Mouse (Mus musculus): ENCODE data around the gene Bcar1.

Bcar1 gene

DNA sequence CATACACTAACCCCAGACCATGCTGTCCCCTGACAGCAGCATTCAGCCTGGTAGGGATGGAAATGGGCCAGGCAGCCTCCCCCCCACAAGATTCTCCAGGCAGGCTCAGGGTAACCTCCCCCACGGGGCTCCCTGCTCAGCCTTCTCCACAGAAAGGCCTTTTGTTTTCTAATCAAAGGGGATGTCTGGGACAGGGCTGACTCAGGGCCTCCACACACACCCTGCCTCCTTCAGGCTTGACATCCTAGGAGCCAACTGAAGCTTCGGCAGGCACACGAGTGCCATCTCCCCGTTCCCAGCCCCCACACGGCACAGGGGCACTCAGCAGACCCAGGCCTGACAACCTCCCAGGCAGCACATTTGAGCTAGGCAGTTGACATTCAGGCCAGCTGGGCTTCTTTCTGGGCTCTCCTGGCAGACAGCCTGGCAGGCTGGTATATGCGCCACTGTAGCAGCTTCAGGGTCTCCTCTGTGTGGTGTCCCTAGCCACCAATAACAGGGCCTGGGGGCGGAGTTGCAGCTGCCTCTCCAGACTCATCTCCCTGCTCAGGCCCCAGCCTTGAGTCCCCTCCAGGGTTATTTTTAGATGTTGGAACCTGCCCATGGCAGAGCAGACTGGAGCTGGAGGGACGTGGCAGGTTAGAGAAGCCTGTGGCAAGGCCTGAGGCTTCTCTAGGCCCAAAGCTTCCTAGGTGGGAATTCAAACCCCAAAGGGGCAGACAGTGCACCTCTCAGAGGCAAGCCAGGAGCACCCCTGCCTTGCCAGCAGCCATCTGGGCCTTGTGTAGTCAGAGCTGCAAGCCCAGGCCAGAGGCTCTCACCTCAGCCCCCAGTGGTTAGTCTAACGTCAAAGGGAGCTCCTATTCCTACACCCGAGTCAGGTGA is 26.8 kb downstream of the Bcar1 start:
- DNase-seq (ENCODE audit: low spot score in 2 of 2) = peak; percentile 73 to 77

DNA sequence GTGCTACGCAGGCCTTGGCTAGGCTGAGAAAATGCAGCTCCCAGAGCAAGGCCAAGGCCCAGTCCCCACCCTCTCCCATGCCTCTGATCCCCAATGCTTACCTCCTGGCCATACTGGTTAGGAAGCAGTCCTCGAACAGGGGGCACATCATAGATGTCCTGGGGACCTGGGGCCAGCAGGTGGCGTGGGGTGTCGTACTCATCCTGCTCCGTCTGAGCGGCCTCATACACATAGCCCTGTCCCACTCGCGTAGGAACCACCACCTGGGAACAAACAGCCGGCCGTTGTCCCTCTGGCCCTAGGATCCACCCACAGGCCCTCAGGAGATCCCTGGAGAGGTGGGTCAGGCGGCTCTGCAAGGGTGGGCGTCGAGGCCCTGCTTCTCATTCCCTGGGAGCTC is 28.1 kb downstream of the Bcar1 start:
- no peak for DNase-seq (ENCODE audit: low spot score in 2 of 2)

DNA sequence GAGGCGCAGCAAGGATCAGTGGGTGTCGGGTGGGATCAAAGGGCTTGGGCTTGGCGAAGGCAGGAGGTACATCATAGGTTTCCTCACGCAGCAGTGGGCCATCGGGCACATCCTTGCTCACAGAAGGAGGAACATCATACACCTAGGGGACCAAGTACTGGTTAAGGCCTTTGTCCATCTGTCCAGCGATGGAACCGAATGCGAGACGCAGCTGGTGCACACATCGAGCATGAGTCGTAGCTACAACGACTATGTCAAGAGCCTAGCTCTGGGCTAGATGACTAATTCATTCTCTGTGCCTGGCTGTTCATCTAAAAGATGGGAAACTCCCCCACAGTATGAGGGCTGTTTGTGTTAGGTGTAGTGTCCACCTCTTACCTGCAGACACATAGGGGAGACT is 29.3 kb downstream of the Bcar1 start:
- DNase-seq (ENCODE audit: low spot score in 2 of 2) = no peak

DNA sequence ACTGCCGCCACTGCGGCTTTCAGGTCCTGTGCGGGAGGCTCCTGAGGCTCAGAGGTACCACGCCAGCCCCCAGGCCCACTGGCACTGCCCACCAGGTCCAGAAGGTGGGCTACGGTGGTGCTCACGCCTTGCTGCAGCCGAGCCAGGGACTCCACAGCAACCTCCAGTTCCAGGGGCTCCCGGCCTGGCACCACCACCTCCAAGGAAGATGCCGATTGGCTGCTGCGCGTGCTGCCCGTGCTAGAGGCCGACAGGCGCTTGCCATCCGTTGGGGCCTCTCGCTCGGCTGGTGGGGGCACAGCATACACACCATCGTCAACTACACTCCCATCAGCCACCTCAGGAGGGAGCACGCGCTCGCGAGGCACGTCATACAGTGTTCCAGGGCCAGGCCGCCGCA is 29.8 kb downstream of the Bcar1 start:
- no peak for DNase-seq (ENCODE audit: low spot score in 2 of 2)

DNA sequence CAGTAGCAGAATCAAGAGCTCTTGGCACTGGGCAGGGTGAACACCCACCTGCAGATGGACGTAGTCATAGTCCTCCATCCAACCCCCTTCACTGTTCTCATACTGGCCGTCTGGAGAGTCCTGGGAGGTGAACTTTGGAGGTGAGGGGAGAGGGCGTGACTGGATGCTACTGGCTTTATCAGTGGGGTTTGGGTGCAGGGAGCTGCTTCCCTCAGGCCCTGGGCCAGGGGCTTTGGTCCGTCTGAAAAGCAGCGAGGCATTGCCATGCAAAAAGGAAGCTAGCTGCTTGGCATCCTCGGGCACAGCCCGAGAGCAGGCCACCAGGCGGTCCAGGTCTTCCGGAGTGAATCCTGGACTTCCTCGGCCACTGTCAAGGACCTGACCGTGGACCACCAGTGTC is 30.3 kb downstream of the Bcar1 start:
- DNase-seq (ENCODE audit: low spot score in 2 of 2) = no peak

DNA sequence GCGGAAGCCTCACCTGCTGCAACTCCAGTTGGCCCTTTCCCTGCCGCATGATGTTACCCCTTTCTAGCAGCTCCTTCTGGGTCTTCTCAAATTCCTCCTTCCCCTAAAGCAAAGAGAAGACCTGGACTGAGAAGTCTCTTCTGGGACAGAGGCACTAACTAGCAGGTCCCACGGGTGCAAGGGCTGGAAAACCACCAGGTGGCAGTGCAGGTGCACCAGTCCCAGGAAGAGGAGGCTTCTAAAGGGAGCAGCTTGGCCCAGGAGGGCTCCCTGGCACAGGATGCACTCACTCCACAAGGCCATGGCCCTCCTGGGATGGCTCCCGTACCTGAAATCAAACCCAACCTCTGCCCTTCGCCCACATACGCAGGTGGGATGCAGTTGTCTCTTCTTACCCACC is 31.0 kb downstream of the Bcar1 start:
- DNase-seq (ENCODE audit: low spot score in 2 of 2) = no peak

DNA sequence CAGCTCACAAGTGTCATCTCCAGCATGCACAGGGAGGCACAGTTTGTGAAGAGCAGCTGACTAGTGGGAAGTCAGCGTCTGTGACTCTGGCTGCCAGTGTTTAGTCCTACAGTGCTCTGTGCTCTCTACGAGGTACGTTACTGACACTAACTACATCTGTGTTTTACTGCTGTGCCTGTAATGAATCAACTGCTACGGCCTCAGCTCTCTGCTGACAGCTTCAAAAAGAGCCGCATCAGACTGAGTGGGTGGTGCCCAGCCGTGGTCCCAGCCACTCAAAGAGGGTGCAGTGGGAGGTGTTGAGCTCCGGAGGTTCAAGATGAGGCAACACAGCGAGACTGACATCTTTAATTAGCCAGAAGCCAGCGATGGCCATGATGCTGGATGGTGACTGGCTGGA is 31.5 kb downstream of the Bcar1 start:
- DNase-seq (ENCODE audit: low spot score in 2 of 2) = no peak

DNA sequence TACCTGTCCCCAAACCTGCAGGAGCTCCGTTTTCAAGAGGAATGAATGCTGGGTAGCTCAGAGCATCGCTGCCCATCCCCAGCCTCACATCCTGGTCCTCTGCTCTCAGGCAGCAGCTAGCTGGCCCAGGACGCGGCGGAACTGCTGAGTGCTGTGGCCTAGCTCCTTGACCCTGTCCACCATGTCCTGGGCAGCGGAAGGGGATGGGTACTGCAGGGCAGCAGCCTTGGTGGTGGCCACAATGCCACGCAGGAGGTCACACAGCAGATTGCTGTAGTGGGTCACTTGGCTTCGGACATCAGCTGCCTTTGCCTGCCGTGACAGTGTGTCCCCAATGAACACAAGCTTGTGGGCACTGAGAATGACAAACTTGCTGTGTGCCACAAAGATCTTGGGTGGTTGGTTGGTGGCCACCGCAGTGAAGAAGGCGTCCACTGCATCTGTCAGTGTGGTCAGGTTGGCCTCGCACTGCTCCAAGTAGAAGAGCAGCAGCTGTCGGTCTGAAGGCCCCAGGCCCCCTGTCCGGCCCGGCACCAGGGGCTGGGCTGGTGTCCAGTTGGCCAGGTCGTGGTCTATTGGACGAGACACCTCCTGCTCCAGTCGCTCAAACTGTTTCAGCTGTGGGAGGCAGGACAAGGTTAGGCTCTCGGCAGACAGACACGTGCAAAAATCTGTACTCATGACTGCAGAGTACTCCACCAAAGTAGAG is 32.7 kb downstream of the Bcar1 start:
- DNase-seq (ENCODE audit: low spot score in 2 of 2) = no peak

DNA sequence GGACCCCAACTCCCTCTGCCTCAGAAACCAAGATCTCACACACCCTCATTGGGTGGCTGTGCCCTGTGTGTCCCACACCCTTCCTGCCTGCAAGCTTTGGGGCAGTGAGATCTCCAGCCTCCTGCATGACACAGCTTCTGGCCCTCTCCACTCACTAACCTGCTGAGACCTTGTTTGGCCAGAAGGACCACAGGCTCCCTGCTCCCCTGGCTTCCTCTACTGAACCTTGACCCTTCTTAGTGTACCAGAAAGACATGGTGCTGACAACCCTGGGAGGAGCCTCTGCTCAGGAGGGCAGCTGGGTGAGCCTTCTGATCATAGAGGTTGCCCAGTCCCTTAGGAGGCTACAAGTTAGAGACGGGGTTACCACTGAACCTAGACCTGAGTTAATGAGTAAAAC is 34.4 kb downstream of the Bcar1 start:
- no peak for DNase-seq (ENCODE audit: low spot score in 2 of 2)

DNA sequence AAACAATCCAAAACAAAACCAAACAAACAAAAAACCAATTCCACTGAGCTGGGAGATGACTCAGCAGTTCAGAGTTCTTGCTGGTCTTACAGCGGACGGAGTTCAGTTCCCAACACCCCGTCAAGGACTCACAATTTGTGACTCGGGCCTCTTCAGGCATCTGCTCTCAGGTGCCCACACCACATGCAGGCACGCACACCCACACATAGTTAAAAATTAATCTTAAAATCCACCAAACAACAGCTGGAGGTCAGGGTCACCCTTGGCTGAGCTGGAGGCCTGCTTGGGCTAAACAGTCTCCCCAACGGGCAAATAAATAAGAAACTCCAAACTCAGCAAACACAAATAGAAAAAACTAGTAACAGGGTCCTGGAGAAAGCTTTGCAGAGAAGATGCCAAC is 35.3 kb downstream of the Bcar1 start:
- no peak for DNase-seq (ENCODE audit: low spot score in 2 of 2)

DNA sequence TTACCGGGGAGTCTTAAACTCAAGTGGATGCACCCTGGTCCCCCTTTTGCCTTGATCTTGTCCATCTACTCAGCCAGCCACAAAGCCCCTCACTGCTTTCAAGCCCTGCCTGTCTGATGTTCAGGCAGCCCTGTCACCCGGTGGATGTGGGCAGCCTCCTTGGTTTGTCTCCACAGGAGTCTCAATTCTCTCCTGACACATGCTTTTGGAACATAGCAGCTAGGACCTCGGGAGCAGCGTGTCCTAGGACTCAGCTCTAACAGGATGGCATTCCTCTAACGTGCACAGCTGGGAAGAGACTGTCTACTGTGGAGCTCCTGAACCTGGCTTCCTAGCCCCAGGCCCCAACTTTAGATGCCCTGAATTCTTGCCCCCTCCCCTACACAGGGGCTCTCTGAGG is 37.9 kb downstream of the Bcar1 start:
- no peak for DNase-seq (ENCODE audit: low spot score in 2 of 2)

DNA sequence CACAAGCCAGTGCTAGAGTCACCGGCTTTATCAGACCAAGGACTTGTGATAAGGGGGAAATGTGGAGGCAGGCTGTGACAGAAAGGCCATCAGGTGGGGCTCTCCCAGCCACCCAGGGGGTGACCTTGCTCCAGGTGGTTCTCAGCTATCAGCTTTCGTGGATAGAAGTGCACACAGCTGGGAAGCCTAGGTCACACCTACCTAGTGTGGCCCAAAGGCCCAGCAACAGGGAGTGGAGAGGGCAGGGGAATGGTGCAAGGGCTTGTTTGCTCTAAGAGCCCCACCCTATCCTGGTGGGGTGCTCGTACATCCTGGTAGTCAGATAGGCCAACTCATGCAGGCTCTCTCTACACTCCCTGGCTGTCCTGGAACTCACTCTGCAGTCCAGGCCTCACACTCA is 38.4 kb downstream of the Bcar1 start:
- no peak for DNase-seq (ENCODE audit: low spot score in 2 of 2)

DNA sequence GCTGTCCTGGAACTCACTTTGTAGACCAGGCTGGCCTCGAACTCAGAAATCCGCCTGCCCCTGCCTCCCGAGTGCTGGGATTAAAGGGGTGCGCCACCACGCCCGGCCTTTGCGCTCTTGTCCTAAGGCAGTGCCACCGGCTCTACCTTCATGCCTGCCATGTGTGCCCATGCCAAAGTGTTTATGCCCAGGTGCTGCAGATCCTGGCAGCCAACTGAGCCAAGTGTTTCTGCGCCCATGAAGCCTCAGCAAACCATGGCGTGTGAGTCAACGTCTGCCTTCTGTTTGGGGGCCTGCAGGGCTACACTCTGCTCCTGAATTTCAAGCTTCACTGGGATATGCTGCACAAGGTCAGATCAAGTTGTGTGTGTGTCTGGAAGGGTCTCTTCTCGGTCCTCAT is 39.0 kb downstream of the Bcar1 start:
- no peak for DNase-seq (ENCODE audit: low spot score in 2 of 2)

DNA sequence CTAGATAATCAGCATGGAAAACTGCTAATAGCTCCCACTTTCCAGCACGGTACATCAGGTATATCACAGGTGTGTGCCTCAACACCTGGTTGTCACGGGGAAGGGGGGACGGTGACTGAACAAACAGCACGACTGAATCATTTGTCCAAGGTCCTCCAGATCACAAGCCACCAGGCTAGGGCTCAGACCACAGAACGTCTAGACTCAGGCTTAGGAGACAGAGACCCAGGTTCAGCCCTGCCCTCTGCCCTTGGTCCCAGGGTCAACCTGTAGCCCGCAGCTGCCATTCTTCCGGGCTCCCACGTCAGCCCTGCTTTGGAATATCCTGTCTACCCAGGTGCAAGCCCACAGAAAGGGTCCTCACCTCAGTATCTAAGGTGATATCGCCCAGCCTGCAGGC is 42.2 kb downstream of the Bcar1 start:
- DNase-seq (ENCODE audit: low spot score in 2 of 2) = no peak

DNA sequence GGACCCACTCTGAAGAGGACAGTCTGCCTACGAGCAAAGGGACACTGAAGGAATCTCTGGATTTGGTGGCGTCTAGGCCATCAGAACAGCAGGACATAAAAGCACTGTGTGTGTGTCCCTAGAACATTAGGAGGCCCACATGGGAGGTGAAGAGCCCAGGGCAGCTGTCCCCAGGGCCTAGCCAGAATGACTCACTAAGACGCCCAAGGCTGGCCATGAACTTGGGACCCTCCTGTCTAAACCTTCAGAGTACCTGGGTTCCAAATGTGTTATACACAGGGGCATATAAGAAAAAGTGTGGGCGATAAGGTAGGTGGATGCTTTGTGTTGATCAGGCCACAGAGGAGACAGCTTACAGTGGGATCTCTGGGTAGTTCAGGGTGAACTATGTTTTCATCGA is 42.9 kb downstream of the Bcar1 start:
- DNase-seq (ENCODE audit: low spot score in 2 of 2) = no peak

DNA sequence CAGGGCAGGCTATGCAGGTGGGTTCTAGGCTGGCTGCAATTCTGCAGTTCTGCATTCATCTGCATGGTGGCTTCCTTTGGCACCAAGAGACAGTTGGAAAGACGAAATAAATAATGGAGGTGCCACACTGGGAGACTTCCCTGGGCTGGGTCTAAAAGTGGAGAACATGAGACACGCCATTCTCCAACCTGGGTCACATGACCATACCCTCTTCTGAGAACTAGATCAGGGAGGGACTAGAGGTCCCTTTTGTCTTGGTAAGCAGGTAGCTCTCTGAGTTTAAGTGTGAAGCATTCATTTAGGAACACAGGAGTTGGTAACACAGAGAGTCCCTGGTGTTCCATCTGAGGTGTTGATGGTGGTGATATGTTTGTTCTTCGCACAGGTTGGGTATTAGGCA is 43.4 kb downstream of the Bcar1 start:
- no peak for DNase-seq (ENCODE audit: low spot score in 2 of 2)

DNA sequence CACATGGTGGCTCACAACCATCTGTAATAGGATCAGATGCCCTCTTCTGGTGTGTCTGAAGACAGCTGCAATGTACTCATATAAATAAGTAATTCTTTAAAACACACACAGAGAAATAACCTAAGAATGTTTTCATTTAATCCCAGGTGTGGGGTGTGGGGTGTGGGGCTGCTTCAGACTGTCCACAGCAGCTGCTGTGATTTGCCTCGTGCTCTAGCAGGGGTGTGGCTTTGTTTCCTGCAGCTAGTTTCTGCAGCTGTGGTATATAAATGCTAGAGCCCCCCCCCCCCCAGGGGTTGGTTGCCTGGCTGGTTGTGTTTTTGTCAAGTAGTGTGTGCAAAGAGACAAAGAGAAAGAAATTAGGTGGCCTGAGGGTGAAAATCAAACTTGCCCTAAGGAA is 44.6 kb downstream of the Bcar1 start:
- no peak for DNase-seq (ENCODE audit: low spot score in 2 of 2)

DNA sequence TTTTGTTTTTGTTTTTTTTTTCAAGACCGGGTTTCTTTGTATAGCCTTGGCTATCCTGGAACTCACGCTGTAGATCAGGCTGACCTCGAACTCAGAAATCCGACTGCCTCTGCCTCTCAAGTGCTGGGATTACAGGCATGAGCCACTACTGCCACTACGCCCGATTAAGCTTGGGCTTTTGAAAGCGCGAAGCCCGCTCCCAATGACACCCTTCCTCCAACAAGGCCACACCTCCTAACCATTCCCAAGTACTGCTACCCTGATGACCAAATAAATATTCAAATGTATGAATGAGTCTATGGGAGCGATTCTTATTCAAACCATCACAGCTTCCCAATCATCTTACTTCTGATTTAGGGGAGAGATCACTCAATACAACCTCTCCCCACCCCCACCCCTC is 46.0 kb downstream of the Bcar1 start:
- no peak for DNase-seq (ENCODE audit: low spot score in 2 of 2)

DNA sequence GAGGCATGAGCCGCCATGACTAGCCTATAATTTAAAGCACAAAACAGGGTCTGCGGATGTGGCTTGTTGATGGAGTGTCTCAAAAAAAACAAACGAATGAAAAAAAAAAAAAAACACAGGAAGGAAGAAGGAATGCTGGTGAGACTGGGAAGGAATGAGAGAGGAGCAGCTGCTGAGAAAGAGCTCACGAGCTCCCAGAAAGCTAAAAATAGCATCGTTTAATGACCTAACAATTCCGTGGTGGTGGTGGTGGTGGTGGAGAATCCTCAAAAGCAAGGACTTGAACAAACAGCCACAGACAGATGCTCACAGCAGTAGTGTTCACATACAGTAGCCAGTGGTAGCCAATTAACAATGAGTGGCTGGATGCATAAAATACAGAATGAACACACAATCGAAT is 48.2 kb downstream of the Bcar1 start:
- DNase-seq (ENCODE audit: low spot score in 2 of 2) = no peak

DNA sequence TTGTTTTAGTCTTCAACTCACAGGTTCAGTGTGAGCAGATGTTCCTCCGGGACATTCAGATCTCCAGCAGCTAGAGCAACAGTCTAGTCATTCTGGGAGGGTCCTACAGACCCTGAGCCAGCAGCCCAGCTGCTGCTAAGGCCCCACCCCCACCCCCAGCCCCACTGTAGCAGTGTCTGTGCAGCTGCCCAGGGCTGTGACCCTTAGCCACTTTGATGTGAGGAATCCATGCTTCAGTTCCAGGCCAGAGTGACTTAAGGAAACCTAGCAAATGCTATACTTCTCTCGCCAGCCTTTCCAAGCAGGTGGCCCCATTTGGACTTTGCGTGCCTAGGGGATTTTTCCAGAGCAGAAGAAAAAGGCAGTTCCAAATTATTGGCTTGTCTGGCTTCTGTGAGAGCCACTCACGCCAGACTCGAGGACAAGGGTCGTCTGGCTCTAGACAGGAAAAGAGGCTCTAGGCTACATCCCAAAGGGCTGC is 50.3 kb downstream of the Bcar1 start:
- no peak for DNase-seq (ENCODE audit: low spot score in 2 of 2)

DNA sequence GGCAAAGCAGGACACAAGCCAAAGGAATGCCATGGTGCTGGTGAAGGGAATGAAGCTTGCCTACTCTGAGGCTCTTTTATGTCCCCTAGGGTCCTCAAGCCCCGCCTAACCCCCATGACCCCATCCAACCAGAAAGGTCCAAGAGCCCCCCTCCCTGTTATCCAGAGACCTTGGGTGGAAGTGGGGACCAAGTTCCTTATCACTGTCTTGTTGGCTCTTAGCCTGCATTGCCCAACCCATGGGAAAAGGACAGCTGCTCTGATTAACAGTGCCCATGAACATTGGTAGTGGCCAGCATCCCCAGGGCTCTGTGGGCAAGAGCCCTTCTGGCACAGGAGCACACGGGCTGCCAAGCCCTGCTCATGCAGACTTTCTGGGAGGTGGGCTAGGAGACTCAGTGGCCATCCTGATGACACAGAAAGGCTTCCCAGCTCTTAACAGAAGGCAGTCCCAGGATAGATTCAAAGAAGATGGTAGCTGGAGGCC is 52.6 kb downstream of the Bcar1 start, which contains the start of gene Ctrb1:
Gene Ctrb1, minus strand, starts transcription at position 51 of the 486 bp plus-strand sequence.
- no peak for DNase-seq (ENCODE audit: low spot score in 2 of 2)

DNA sequence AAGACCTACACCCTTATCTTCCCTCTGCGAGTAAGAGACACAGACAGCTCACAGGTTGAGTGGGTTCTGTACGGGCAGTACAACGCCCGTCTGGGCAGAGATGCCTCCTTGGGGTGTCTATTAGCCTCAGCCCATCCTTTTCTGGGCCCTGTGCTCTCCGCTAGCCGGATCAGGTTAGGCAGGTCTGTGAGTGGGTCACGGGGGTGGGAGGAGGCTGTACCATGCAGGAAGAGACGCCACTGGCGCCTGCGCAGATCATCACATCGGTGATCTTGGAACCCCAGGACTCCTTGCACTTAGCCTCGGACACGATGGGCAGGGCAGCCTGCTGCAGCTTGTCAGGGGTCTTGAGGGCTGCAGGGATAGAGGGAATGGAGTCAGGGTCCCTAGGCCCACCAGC is 56.7 kb downstream of the Bcar1 start:
- no peak for DNase-seq (ENCODE audit: low spot score in 2 of 2)

DNA sequence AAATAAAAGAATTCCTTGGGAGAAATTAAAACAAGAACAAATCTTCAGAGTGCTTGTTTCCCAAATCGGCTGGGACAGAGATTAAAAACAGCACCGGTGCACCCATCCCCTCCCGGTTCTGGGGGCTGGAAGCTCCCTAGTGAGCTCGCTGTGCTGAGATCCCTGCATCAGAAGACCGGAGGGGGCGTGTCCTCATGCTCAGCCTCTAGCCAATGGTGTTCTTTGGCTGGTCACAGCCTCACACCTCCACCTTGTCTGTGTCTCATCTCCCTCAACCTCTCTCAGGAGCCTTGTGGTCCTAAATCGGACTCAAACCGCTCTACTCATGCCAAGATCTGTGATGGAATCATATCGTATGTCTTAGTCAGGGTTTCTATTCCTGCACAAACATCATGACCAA is 61.1 kb downstream of the Bcar1 start:
- no peak for DNase-seq (ENCODE audit: low spot score in 2 of 2)
